Mouse (Mus musculus) embryonic facial prominence, embryonic 13.5 days (tissue): Measurements from ENCODE around the gene Pde4dip. TPM values are rescaled to one million over a fixed set of nuclear protein-coding genes. Genes with fewer than 3 reads are reported as not detected.

Experiments used
- ATAC-seq: fragments of 200-750 bp; cut with Nextera tagmentation; 2 replicates; pipeline ENCODE4 v1.8.0; 2017; ENCODE audit warnings: low read depth; ENCODE audit not compliant: insufficient number of reproducible peaks, insufficient read depth, low FRiP score, low TSS enrichment
- H3K27ac ChIP-seq: fragments of 300-500 bp; sonication (generic); 2 replicates; pipeline ENCODE4 v1.5.1; 2015; ENCODE audit warnings: moderate library complexity, mild to moderate bottlenecking, inconsistent platforms
- H3K27me3 ChIP-seq: fragments of 300-500 bp; sonication (generic); 2 replicates; pipeline ENCODE4 v1.6.1; 2015; ENCODE audit warnings: mild to moderate bottlenecking, inconsistent platforms
- H3K36me3 ChIP-seq: fragments of 300-500 bp; sonication (generic); 2 replicates; pipeline ENCODE4 v1.6.1; 2015; ENCODE audit warnings: mild to moderate bottlenecking, inconsistent platforms
- H3K4me1 ChIP-seq: fragments of 300-500 bp; sonication (generic); 2 replicates; pipeline ENCODE4 v1.6.1; 2015; ENCODE audit warnings: inconsistent platforms
- H3K4me2 ChIP-seq: fragments of 300-500 bp; sonication (generic); 2 replicates; pipeline ENCODE4 v1.6.1; 2015; ENCODE audit warnings: moderate library complexity, mild to moderate bottlenecking, inconsistent platforms
- H3K4me3 ChIP-seq: fragments of 300-500 bp; sonication (generic); 2 replicates; pipeline ENCODE4 v1.5.1; 2015; ENCODE audit warnings: mild to moderate bottlenecking, inconsistent platforms
- H3K9ac ChIP-seq: fragments of 300-500 bp; sonication (generic); 2 replicates; pipeline ENCODE4 v1.6.1; 2015; ENCODE audit warnings: mild to moderate bottlenecking, inconsistent platforms
- H3K9me3 ChIP-seq: fragments of 300-500 bp; sonication (generic); 2 replicates; pipeline ENCODE4 v1.6.1; 2016; ENCODE audit warnings: inconsistent platforms
- WGBS: fragments of 180-500 bp; shearing (Covaris S2); methylation state at CpG from one replicate; pipeline ENCODE4 v1.1.7; 2015; ENCODE audit warnings: mixed read lengths; 5-methylcytosine and 5-hydroxymethylcytosine counted together
- polyA plus RNA-seq: library from polyadenylated mRNA; unstranded; fragments of >200 nt; fragmentation: Nextera tagmentation; extraction: Ambion mirVana; gene quantifications from 2 replicates; pipeline ENCODE4 v1.2.1, GENCODE M21; 2015

Gene Pde4dip
- polyA plus RNA-seq, 1 experiment from 2014 or later = 21.9 TPM

GRCm38 (mm10) chr3:97930141-97930786 lies 41.8 kb upstream of the Pde4dip start:
- H3K4me2 ChIP-seq = peak overlapping the region; percentile 32
- peaks cover 4% of the 10 kb centered on the region; the same call in 1 of the 2 replicates for H3K27me3 ChIP-seq
- ATAC-seq = no peak
- 21% methylated on average over 12 of the region's 12 CpGs for WGBS
- H3K4me3 ChIP-seq = no peak overlapping the region
- no peaks in the 10 kb centered on the region; the same call in 1 of the 2 replicates for H3K36me3 ChIP-seq
- no peak overlapping the region for H3K9ac ChIP-seq
- H3K9me3 ChIP-seq = no peaks in the 10 kb centered on the region
- H3K4me1 ChIP-seq = peaks cover 54% of the 10 kb centered on the region
- no peak overlapping the region; the same call in 1 of the 2 replicates for H3K27ac ChIP-seq

GRCm38 (mm10) chr3:97928968-97929858 lies 40.7 kb upstream of the Pde4dip start:
- Histone ChIP-seq H3K4me3 (no peak overlapping the region), H3K27me3 (peaks cover 4% of the 10 kb centered on the region; the same call in 1 of the 2 replicates), H3K27ac (no peak overlapping the region; the same call in 1 of the 2 replicates), H3K36me3 (peaks cover 2% of the 10 kb centered on the region; the same call in 1 of the 2 replicates), H3K4me1 (peaks cover 49% of the 10 kb centered on the region), H3K9me3 (no peaks in the 10 kb centered on the region), H3K9ac (no peak overlapping the region), H3K4me2 (no peak overlapping the region)
- 58% methylated on average over 9 of the region's 9 CpGs for WGBS
- no peak for ATAC-seq

- no peak for ATAC-seq
- no peak overlapping the region for H3K4me2 ChIP-seq
- no peak overlapping the region for H3K9ac ChIP-seq
- 79% methylated on average over 4 of the region's 4 CpGs for WGBS
- H3K4me1 ChIP-seq = peaks cover 33% of the 10 kb centered on the region
- H3K27me3 ChIP-seq = no peaks in the 10 kb centered on the region
- no peak overlapping the region for H3K27ac ChIP-seq
- peaks cover 17% of the 10 kb centered on the region for H3K36me3 ChIP-seq
- H3K4me3 ChIP-seq = no peak overlapping the region
- no peaks in the 10 kb centered on the region for H3K9me3 ChIP-seq
Measured at GRCm38 (mm10) chr3:97927322-97927721, 38.8 kb upstream of the Pde4dip start.

GRCm38 (mm10) chr3:97925246-97925645 lies 36.7 kb upstream of the Pde4dip start:
- Histone ChIP-seq H3K4me2 (no peak overlapping the region), H3K4me3 (no peak overlapping the region), H3K9ac (no peak overlapping the region), H3K27me3 (no peaks in the 10 kb centered on the region), H3K4me1 (peaks cover 12% of the 10 kb centered on the region), H3K36me3 (peaks cover 30% of the 10 kb centered on the region), H3K9me3 (no peaks in the 10 kb centered on the region), H3K27ac (no peak overlapping the region)
- ATAC-seq = no peak
- WGBS = 83% methylated on average over 2 of the region's 2 CpGs

GRCm38 (mm10) chr3:97918885-97919550 lies 30.5 kb upstream of the Pde4dip start:
- H3K27me3 ChIP-seq = no peaks in the 10 kb centered on the region
- H3K4me1 ChIP-seq = no peaks in the 10 kb centered on the region
- no peak overlapping the region for H3K4me3 ChIP-seq
- H3K9me3 ChIP-seq = no peaks in the 10 kb centered on the region
- ATAC-seq = no peak
- H3K27ac ChIP-seq = no peak overlapping the region
- H3K4me2 ChIP-seq = no peak overlapping the region
- peaks cover 74% of the 10 kb centered on the region for H3K36me3 ChIP-seq
- H3K9ac ChIP-seq = no peak overlapping the region
- 94% methylated on average over 10 of the region's 10 CpGs for WGBS

GRCm38 (mm10) chr3:97915081-97915480 lies 26.6 kb upstream of the Pde4dip start:
- Histone ChIP-seq H3K36me3 (peaks cover 57% of the 10 kb centered on the region), H3K4me2 (no peak overlapping the region), H3K27ac (no peak overlapping the region), H3K4me3 (no peak overlapping the region), H3K27me3 (no peaks in the 10 kb centered on the region), H3K9me3 (no peaks in the 10 kb centered on the region), H3K9ac (no peak overlapping the region), H3K4me1 (no peaks in the 10 kb centered on the region)
- WGBS = 74% methylated on average over 4 of the region's 4 CpGs
- no peak for ATAC-seq

- WGBS = 83% methylated on average over 7 of the region's 7 CpGs
- peaks cover 48% of the 10 kb centered on the region for H3K36me3 ChIP-seq
Measured at GRCm38 (mm10) chr3:97911093-97911492, 22.6 kb upstream of the Pde4dip start.

GRCm38 (mm10) chr3:97909737-97910136 lies 21.2 kb upstream of the Pde4dip start:
- H3K4me3 ChIP-seq = no peak overlapping the region
- H3K27me3 ChIP-seq = no peaks in the 10 kb centered on the region
- H3K4me1 ChIP-seq = no peaks in the 10 kb centered on the region
- no peaks in the 10 kb centered on the region for H3K9me3 ChIP-seq
- H3K9ac ChIP-seq = no peak overlapping the region
- H3K27ac ChIP-seq = no peak overlapping the region
- H3K36me3 ChIP-seq = peaks cover 35% of the 10 kb centered on the region
- no peak for ATAC-seq
- no peak overlapping the region for H3K4me2 ChIP-seq
- WGBS = 82% methylated on average over 2 of the region's 2 CpGs

More at GRCm38 (mm10) chr3:97911093-97911492, 22.6 kb upstream of the Pde4dip start:
- H3K27me3 ChIP-seq = no peaks in the 10 kb centered on the region
- no peaks in the 10 kb centered on the region for H3K4me1 ChIP-seq
- no peak for ATAC-seq
- no peak overlapping the region for H3K27ac ChIP-seq
- no peaks in the 10 kb centered on the region for H3K9me3 ChIP-seq
- H3K4me3 ChIP-seq = no peak overlapping the region
- H3K4me2 ChIP-seq = no peak overlapping the region
- no peak overlapping the region for H3K9ac ChIP-seq

- Histone ChIP-seq H3K36me3 (no peaks in the 10 kb centered on the region), H3K4me2 (peak overlapping the region; percentile 85), H3K27ac (no peak overlapping the region), H3K27me3 (no peaks in the 10 kb centered on the region), H3K9me3 (no peaks in the 10 kb centered on the region), H3K4me1 (peaks cover 13% of the 10 kb centered on the region), H3K9ac (peak overlapping the region; percentile 98), H3K4me3 (peak overlapping the region; percentile 99)
- WGBS = 16% methylated on average over 5 of the region's 5 CpGs
- ATAC-seq = no peak
Measured at GRCm38 (mm10) chr3:97901586-97901985, 13.1 kb upstream of the Pde4dip start.

GRCm38 (mm10) chr3:97900516-97901490 lies 12.3 kb upstream of the Pde4dip start, which contains the start of gene Sec22b:
Gene Sec22b (plus strand): TSS chr3:97901190.
- peak; percentile 78 for ATAC-seq
- Histone ChIP-seq H3K9me3 (no peaks in the 10 kb centered on the region), H3K36me3 (no peaks in the 10 kb centered on the region), H3K4me2 (peak within 1 kb of the TSS; percentile 85), H3K4me3 (peak within 1 kb of the TSS; percentile 99), H3K4me1 (peaks cover 13% of the 10 kb centered on the region), H3K27ac (0 out of 2 replicates have a peak within 1 kb of the TSS, but pooled peaks have one; percentile 13), H3K27me3 (no peaks in the 10 kb centered on the region), H3K9ac (peak within 1 kb of the TSS; percentile 98)
- WGBS = 4% methylated on average over 41 of the region's 41 CpGs
